Mouse (Mus musculus): Measurements from ENCODE around the gene Samsn1. TPM values are rescaled to one million over a fixed set of nuclear protein-coding genes. Genes with fewer than 3 reads are reported as not detected.

Samsn1 gene
- total RNA-seq, 2 experiments from 2014 or later, result 0.11 to 0.23 TPM

DNA sequence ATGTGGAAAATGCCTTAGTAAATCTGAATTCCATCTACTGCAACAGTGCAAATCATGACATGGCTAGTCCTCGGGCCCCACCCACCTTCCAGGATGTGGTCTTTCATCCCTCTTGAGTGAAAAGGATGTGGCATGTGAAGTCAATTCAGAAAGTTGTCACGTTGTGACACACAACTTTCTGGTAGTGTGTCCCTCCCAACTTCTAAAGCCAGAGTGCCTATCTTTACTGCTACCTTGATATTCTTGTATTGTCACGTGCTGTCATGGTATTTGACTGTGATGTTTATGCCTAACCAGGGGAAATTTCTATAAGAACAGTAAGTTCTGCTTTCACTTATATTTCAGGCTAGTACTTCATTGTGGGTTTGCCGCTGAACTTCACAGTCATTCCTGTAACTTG is 101.2 kb downstream of the Samsn1 start:
- intact Hi-C loops (cut with DNase I), result no loop called here
- no peak for DNase-seq
- TF ChIP-seq CTCF (IDR thresholded peaks at IDR 0.05), result no peak
- Histone ChIP-seq H3K4me3 (no peak overlapping the region), H3K27ac (no peak overlapping the region)

DNA sequence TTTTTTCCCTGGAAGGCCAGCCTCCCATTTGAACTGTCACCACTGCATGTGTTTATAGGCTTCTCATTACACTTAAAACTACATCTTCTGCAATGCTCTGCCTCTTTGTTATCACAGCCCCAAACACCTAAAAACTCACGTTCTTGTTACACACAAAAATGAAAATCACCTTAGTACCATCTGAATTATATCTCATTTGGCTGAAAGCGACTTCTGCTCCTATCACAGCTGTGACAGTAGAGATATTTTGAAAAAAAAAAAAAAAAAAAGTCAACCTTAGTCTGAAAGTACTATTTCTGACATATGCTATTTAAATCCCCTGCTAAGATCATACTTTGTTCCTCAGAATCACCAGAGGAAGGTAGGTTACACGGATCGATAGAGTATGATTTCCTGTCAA is 102.8 kb downstream of the Samsn1 start:
- TF ChIP-seq CTCF (IDR thresholded peaks at IDR 0.05), result no peak
- Histone ChIP-seq H3K4me3 (no peak overlapping the region), H3K27ac (no peak overlapping the region)
- DNase-seq, result no peak
- intact Hi-C loops (cut with DNase I), result no loop called here

DNA sequence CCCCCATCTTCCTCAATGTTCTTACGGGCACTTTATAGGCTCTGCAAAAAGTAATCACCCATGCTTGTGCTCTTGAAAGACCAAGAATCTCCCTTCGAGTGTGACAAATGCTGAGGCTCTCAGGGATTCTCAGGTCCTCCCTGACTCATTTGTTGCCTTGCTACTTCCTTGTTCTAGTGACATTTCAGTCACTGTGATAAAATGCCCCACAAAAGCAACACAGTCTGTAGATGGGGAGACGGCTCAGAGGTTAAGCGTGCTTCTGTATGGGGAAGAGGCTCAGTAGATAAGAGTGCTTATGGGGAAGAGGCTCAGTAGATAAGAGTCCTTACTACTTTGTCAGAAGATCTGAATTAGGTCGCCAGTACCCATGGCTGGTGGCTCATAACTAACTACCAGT is 104.4 kb downstream of the Samsn1 start:
- no peak for DNase-seq
- Histone ChIP-seq H3K4me3 (no peak overlapping the region), H3K27ac (no peak overlapping the region)
- intact Hi-C loops (cut with DNase I), result no loop called here
- TF ChIP-seq CTCF (IDR thresholded peaks at IDR 0.05), result no peak

GRCm38 (mm10) chr16:75912051-75912450 is 110.0 kb downstream of the Samsn1 start:
- no peak for TF ChIP-seq CTCF (IDR thresholded peaks at IDR 0.05)
- H3K4me3 ChIP-seq, result no peak overlapping the region
- intact Hi-C loops (cut with DNase I), result no loop called here
- H3K27ac ChIP-seq, result no peak overlapping the region
- DNase-seq, result no peak

GRCm38 (mm10) chr16:75908635-75909494 is 113.2 kb downstream of the Samsn1 start:
- Histone ChIP-seq H3K27ac (no peak overlapping the region), H3K4me3 (no peak overlapping the region)
- no peak for TF ChIP-seq CTCF (IDR thresholded peaks at IDR 0.05)
- intact Hi-C loops (cut with DNase I), result no loop called here
- DNase-seq, result no peak

DNA sequence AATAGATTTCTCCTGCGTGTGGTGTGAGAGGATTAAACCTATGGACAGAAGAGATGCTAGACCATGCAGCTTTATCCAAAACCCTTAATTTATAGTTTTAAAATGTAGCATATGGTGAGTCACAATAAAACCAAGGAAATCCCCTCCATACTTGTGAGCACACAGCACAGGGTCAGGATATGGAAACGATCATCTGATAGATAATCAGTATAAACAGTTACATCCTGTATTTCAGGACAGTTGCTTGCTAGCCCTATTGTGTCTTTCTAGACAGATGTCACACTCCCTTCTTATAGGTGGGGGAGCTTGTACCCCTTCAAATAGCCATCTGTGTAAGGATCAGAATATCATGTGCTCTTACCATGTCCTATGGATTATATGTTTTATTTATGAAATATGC is 115.3 kb downstream of the Samsn1 start:
- TF ChIP-seq CTCF (IDR thresholded peaks at IDR 0.05), result no peak
- intact Hi-C loops (cut with DNase I), result no loop called here
- DNase-seq, result no peak
- Histone ChIP-seq H3K27ac (no peak overlapping the region), H3K4me3 (no peak overlapping the region)

DNA sequence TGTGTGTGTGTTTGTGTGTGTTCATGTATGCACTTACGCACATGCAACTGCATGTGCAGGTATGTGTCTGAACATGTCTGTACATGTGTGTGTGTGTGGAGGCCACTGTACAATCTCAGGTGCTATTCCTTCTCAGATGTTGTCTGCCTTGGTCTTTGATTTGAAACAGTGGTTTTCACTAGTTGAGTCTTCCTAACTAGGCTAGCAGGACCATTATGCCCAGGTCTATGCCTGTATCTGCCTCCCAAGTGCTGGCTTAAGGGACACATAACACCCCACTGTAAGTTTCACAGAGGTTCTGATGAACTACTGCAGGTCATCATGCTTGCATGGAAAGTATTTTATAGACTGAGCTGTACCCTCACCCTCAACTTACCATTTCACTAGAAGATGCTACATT is 115.8 kb downstream of the Samsn1 start:
- intact Hi-C loops (cut with DNase I), result no loop called here
- Histone ChIP-seq H3K27ac (no peak overlapping the region), H3K4me3 (no peak overlapping the region)
- no peak for DNase-seq
- no peak for TF ChIP-seq CTCF (IDR thresholded peaks at IDR 0.05)

DNA sequence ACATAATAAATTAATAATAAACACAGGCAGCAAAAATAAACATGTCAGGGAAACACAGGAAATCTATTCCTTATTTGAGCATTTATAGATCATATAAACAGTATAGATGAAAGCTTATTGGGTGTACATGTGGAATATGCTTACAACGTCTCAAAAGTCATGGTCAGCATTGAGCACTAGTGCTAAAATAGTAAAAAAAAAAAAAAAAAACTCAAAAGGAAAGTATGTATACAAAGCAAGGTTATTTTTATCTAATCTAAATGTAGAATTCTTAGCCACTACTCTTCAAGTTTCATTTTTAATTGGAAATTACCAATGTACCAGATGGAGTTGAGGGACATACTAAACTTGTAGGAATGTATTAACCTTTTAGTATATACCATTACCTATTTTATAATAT is 116.8 kb downstream of the Samsn1 start:
- DNase-seq, result no peak
- Histone ChIP-seq H3K4me3 (no peak overlapping the region), H3K27ac (no peak overlapping the region)
- intact Hi-C loops (cut with DNase I), result no loop called here
- TF ChIP-seq CTCF (IDR thresholded peaks at IDR 0.05), result no peak

- DNase-seq, result no peak
- Histone ChIP-seq H3K4me3 (no peak overlapping the region), H3K27ac (no peak overlapping the region)
- intact Hi-C loops (cut with DNase I), result no loop called here
- no peak for TF ChIP-seq CTCF (IDR thresholded peaks at IDR 0.05)
Measured at GRCm38 (mm10) chr16:75904072-75904471, 118.0 kb downstream of the Samsn1 start.

GRCm38 (mm10) chr16:75903028-75903427 is 119.1 kb downstream of the Samsn1 start:
- intact Hi-C loops (cut with DNase I), result no loop called here
- H3K27ac ChIP-seq, result no peak overlapping the region
- no peak for TF ChIP-seq CTCF (IDR thresholded peaks at IDR 0.05)
- DNase-seq, result no peak
- no peak overlapping the region for H3K4me3 ChIP-seq

DNA sequence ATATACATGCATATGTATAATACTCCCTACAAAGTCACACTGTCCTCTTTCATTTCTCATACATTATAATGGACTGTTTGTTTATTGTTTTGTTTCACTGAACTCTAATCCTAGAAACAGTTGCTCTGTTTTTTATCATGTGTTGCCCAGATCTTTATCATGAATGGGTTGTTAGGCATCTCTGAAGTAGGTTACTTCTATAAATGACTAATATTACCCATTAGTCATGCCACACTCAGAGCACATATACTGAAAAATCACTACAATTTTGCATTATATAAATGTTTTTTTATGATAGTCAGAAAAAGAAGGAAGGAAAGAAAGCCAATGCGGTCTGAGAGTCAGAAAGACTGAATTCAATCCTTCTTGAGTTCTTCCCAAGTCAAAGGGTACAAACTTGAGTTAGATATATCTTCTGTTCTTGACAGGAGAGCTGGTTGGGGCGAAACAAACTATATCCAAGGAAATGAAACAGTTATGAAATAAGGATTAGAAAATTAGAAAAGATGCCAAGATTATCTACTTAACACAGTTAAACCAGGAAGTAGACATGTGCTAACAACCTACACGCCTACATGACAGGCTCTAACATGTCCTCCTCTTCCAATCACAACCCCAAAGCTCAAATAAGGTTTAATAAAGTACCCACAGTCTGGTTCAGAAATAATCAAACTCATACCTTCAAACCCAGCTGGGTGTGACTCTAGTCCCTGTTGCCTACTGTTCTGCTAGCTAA is 122.0 kb downstream of the Samsn1 start:
- Histone ChIP-seq H3K4me3 (no peak overlapping the region), H3K27ac (no peak overlapping the region)
- no peak for TF ChIP-seq CTCF (IDR thresholded peaks at IDR 0.05)
- no peak for DNase-seq
- intact Hi-C loops (cut with DNase I), result no loop called here

GRCm38 (mm10) chr16:75897828-75898367 is 124.2 kb downstream of the Samsn1 start:
- no peak overlapping the region for H3K27ac ChIP-seq
- no peak overlapping the region for H3K4me3 ChIP-seq
- intact Hi-C loops (cut with DNase I), result no loop called here
- TF ChIP-seq CTCF (IDR thresholded peaks at IDR 0.05), result no peak
- no peak for DNase-seq

DNA sequence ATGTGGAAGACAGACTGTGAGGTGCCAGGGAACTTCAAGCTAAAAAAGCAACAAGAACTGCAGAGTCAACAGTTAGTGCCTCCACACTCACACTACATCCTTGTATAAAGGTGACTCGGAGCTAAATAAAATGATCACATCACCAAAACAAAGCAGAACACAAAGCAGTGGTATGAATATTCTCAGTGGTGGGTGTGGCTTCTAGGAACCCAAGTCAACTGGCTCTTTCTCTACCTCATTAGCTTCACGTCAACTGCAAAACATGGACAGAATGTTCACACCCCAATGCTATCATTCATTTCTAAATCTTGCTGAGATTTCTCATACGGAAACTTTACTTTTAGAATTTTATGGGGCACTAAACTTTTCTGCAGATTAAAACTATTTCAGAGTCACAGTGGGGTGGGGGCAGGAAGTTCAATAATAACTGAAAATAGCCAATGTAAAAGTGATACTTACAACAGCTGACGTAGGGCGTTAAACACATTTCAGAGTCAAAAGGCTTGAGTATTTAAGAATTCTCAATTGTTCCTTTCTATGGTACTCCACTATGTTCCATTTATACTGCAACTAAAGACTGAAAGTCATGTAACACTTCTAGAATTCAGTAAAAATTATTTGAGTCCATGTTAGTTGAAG is 127.7 kb downstream of the Samsn1 start:
- Histone ChIP-seq H3K27ac (no peak overlapping the region), H3K4me3 (no peak overlapping the region)
- intact Hi-C loops (cut with DNase I), result no loop called here
- TF ChIP-seq CTCF (IDR thresholded peaks at IDR 0.05), result no peak
- no peak for DNase-seq
